Mouse (Mus musculus) heart, embryonic 10.5 days (tissue): ENCODE data around the gene Rhobtb1. TPM values are rescaled to one million over a fixed set of nuclear protein-coding genes. Genes with fewer than 3 reads are reported as not detected.

Experiments
- DNase-seq: peaks from one replicate; pipeline ENCODE4 v3.0.0-alpha.2; 2017; ENCODE audit warnings: low spot score
- H3K27ac ChIP-seq: fragments of 300-500 bp; sonication (generic); 2 replicates; pipeline ENCODE4 v1.5.1; 2016; ENCODE audit warnings: mild to moderate bottlenecking
- H3K27me3 ChIP-seq: fragments of 300-500 bp; sonication (generic); 2 replicates; pipeline ENCODE4 v1.6.1; 2016; ENCODE audit warnings: mild to moderate bottlenecking; ENCODE audit not compliant: poor library complexity, insufficient read depth, severe bottlenecking
- H3K36me3 ChIP-seq: fragments of 300-500 bp; sonication (generic); 2 replicates; pipeline ENCODE4 v1.6.1; 2016; ENCODE audit warnings: mild to moderate bottlenecking, moderate library complexity
- H3K4me1 ChIP-seq: fragments of 300-500 bp; sonication (generic); 2 replicates; pipeline ENCODE4 v1.6.1; 2016; ENCODE audit warnings: mild to moderate bottlenecking
- H3K4me3 ChIP-seq: fragments of 300-500 bp; sonication (generic); 2 replicates; pipeline ENCODE4 v1.5.1; 2016; ENCODE audit warnings: mild to moderate bottlenecking, moderate library complexity
- H3K9me3 ChIP-seq: fragments of 300-500 bp; sonication (generic); 2 replicates; pipeline ENCODE4 v1.6.1; 2016; ENCODE audit warnings: mild to moderate bottlenecking, moderate library complexity
- WGBS: fragments of 180-500 bp; shearing (Covaris S2); methylation state at CpG from one replicate; pipeline ENCODE4 v1.1.7; 2016; 5-methylcytosine and 5-hydroxymethylcytosine counted together
- polyA plus RNA-seq: library from polyadenylated mRNA; unstranded; fragments of >200 nt; fragmentation: Nextera tagmentation; extraction: Ambion mirVana; gene quantifications from 2 replicates; pipeline ENCODE4 v1.2.1, GENCODE M21; 2016

The Rhobtb1 gene
- polyA plus RNA-seq, 1 experiment from 2014 or later: 26.6 TPM

DNA sequence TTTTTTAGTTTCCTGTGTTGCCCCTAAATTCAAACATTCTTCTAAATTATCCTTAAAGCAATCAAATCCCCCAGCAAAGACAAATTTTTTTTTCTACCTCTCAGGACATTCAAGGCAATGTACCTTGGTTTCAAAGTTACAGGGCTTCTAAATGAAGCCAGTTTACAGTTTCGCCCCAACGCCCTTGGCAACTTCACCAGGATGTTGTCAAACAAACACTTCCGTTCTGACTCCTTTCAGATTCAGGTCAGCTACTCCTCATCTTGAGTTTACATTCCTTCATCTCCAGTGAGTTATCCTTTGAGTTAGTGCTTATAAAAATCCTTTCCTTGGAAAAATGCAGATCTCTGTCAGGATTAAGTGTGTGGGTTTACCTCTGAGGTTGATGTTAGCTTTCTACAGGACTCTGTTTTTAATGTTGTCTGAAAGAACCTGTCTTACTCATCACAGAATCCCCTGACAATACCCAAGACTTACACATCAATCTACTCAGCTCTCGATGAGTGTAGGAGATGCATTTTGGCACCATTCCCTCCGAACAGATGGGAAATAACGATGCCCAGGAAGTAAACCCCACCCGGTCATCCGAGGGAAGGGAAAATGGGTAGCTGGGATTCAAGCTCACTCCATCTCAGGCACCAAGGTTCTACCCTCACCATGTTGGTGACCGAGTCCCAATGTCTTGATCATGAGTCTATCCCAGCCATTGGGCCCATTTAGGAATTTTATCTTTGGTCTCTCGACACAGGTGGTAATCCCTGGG is 94.9 kb downstream of the Rhobtb1 start:
- Histone ChIP-seq H3K4me3 (no peak overlapping the region), H3K27me3 (no peaks in the 10 kb centered on the region), H3K4me1 (peaks cover 7% of the 10 kb centered on the region; the same call in 1 of the 2 replicates), H3K27ac (no peak overlapping the region), H3K36me3 (peaks cover 30% of the 10 kb centered on the region), H3K9me3 (no peaks in the 10 kb centered on the region)
- WGBS: 88% methylated on average over 10 of the region's 10 CpGs
- no peak for DNase-seq

DNA sequence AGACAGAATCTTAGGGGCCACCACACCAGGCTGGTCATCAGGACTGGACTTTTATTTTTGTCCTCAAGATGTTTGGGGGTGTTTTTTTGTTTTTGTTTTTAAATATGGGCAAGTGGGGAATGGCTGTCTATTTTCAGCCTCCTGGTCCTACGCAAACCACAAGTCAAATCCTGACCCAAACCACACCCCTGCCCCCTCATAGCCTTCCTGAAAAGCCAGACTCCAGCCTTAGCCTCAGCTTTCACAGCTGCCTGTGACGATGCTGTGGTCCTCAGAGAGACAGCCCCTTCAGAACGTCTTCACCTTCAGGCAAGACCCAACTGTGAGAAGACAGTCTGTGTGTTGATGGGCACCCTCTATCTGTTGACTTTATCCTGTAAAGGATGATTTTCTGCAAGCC is 95.5 kb downstream of the Rhobtb1 start:
- peaks cover 29% of the 10 kb centered on the region for H3K36me3 ChIP-seq
- H3K4me1 ChIP-seq: peaks cover 7% of the 10 kb centered on the region; the same call in 1 of the 2 replicates
- H3K4me3 ChIP-seq: no peak overlapping the region
- H3K27ac ChIP-seq: no peak overlapping the region
- H3K9me3 ChIP-seq: no peaks in the 10 kb centered on the region
- 61% methylated on average over 3 of the region's 3 CpGs for WGBS
- DNase-seq: no peak
- H3K27me3 ChIP-seq: no peaks in the 10 kb centered on the region

DNA sequence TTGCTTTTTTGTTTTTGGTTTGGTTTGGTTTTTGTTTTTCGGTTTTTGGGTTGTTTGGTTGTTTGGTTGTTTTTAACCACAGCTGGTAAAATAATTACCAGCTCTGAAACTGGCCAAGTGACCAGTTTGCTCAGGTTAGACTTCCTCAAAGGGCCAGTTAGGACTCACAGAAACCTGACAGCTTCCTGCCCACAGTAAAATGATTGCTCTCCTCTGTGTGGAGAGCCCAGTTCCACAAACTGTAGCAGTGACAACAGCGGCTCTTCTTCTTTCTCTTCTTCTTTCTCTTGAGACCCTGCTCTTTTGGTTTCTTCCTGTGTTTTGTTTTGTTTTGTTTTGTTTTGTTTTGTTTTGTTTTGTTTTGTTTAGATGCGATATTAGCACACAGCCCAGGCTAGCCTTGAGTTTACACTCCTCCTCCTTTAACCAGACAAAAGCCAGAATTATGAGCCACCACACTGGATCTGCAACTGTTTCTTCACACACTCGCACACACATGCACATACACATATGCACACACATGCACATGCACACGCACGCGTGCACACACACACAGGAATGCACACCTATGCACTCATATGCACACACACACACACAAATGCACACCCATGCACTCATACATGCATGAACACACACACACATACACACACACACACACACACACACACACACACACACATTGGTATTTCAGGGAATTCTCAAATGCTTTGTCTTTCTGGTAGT is 96.2 kb downstream of the Rhobtb1 start:
- H3K27ac ChIP-seq: no peak overlapping the region
- 89% methylated on average over 7 of the region's 7 CpGs for WGBS
- H3K4me3 ChIP-seq: no peak overlapping the region
- H3K4me1 ChIP-seq: peaks cover 13% of the 10 kb centered on the region
- H3K27me3 ChIP-seq: no peaks in the 10 kb centered on the region
- no peak for DNase-seq
- no peaks in the 10 kb centered on the region for H3K9me3 ChIP-seq
- H3K36me3 ChIP-seq: peaks cover 23% of the 10 kb centered on the region

DNA sequence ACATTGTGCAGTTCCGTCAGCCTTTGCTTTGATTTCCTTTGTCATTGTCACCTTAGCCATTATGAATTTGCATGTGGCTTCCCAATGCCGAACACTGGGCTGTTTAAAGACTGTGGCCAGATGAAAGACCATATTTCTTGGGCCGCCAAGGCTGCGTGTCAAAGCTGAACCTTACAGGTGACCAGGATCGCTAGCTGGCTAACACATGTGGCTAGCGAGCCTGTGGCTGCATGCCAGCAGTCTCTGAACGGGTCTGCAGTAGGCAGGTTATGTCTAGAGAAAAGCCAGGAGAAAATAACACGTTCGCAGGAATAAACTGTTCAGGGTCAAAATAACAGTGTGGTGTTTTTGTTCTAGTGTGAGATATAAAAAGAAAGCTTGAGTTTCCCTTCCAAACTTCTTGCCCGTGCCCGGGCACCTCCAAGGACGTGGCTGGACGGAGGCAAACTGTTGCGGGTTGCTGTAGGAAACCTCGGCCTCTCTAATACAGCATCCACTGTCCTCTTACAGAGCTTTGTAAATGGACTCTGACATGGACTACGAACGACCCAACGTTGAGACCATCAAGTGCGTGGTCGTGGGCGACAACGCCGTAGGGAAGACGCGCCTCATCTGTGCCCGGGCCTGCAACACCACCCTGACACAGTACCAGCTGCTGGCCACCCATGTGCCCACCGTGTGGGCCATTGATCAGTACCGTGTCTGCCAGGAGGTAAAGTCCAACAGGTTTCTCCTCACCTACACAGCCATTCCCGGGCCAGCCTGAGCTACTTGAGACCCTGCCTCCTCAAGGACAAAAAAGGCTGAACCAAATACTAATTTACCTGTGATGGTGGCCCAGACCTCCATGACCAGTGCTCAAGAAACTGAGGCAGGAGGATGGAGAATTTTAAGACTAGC is 97.3 kb downstream of the Rhobtb1 start:
- DNase-seq: no peak
- Histone ChIP-seq H3K9me3 (no peaks in the 10 kb centered on the region), H3K27me3 (no peaks in the 10 kb centered on the region), H3K27ac (no peak overlapping the region), H3K36me3 (peaks cover 23% of the 10 kb centered on the region), H3K4me1 (peaks cover 24% of the 10 kb centered on the region), H3K4me3 (no peak overlapping the region)
- 91% methylated on average over 29 of the region's 29 CpGs for WGBS

DNA sequence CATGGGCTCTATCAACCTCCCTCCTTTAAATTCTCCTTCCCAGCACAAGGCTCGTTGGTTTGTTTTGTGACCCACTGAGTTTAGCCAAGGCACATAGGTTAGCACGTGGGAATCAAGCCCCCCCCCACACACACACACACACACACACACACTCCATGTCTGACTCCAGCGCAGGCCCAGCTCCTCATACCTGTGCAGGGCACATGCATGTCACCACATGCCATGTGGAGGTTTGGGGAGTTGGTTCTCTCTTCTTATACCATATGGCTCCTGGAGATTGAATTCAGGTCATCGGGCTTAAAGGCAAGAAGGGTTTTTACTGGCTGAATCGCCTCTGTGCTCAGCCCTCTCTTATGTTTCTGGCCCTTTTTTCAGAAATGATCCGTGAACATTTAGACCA is 100.0 kb downstream of the Rhobtb1 start:
- no peak overlapping the region for H3K4me3 ChIP-seq
- no peaks in the 10 kb centered on the region for H3K9me3 ChIP-seq
- DNase-seq: no peak
- peaks cover 37% of the 10 kb centered on the region for H3K4me1 ChIP-seq
- peaks cover 23% of the 10 kb centered on the region for H3K36me3 ChIP-seq
- H3K27ac ChIP-seq: no peak overlapping the region
- 86% methylated on average over 6 of the region's 6 CpGs for WGBS
- H3K27me3 ChIP-seq: no peaks in the 10 kb centered on the region

DNA sequence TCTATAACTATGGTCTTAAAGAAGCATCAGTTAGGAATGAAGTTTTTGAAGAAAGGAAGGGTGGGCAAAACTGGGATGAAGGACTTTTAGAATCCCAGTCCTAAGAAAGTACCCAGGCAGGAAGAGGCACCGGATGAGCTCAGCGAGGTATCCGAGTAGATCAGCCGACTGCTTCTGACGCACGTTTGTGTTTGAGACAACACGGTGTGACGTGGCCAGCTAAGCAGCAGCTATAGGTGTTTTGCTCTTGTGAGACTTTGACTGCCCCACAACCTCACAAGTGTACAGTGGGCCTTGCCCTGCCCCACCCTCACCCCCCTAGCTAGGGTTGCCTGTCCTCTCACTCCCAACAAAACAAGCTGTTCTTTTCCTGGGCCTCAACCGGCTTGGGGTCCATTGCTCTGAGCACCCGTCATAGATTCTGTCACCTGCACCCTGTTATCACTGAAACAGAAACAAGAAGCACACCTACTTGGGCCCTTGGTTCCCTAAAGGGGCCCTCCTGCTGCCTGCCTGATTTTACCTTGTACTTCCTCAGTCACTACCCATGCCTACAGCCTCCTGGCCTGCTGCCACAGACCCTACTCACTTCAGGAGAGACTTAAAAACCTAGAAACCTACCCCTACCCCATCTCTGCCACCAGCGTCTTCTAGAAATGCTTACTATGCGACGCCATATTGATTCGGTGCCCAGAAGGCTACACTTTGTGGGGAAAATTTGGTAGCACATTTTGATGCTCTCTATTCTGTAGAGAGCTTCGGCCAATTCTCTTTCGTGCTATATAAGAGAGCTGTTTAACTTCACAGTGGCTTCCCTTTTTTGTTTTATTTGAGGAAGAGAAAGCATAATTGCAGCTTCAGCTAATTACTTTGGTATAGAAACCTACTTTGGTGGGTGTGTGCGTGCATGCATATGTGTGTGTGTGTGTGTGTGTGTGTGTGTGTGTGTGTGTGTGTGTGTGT is 101.2 kb downstream of the Rhobtb1 start:
- peaks cover 37% of the 10 kb centered on the region for H3K4me1 ChIP-seq
- WGBS: 82% methylated on average over 17 of the region's 17 CpGs
- H3K4me3 ChIP-seq: no peak overlapping the region
- peaks cover 26% of the 10 kb centered on the region for H3K36me3 ChIP-seq
- no peaks in the 10 kb centered on the region for H3K9me3 ChIP-seq
- no peaks in the 10 kb centered on the region for H3K27me3 ChIP-seq
- DNase-seq: no peak
- peak overlapping the region; percentile 89 for H3K27ac ChIP-seq

DNA sequence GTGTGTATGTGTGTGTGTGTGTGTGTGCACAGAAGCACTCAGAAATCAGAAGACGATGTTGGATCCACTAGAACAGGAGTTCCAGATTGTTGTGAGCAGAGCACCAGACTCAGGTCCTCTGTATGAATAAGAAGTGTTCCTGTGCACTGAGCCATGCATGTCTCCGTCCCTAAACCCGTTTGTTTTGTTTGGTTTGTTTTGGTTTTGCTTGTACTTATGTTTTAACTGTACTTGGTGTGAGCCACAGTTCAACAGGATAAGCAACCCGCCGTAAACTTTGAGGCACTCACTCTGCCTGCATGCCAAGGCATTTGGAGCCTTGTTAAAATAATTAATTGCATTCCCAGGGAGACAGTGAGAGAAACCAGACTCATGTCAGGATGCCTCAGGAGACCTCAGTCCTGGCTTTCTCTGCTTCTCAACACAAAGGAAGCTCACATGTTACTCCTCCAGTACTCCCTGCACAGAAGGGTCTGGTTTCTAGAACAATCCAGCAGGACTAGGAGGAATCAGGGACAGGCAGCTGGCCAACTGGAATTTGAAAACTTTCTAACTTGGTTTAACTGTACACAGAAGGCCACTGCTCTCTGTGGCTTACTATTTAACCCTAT is 101.9 kb downstream of the Rhobtb1 start:
- Histone ChIP-seq H3K9me3 (no peaks in the 10 kb centered on the region), H3K36me3 (peaks cover 29% of the 10 kb centered on the region), H3K27ac (peak overlapping the region; percentile 89), H3K4me3 (no peak overlapping the region), H3K27me3 (no peaks in the 10 kb centered on the region), H3K4me1 (peaks cover 37% of the 10 kb centered on the region)
- peak; percentile 80 for DNase-seq
- 28% methylated on average over 5 of the region's 5 CpGs for WGBS

DNA sequence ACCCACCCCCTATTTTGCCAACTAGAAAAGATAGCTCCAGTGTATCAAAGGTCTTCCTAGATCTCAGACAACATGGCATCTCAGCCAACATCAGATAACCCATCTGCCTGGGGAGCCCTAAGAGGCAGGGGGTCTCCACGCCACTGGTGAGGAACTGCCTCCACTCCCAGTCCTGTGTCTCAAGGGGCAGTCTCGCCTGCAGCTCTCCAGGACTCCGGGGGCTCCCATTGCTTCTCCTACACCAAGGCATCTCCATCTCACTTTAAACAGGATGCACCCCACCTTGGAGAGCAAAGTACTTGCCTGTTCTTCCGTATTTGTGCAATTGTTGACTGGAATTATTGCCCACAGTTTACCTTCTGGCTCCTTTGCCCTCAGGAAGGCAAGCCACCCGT is 102.4 kb downstream of the Rhobtb1 start:
- no peak for DNase-seq
- no peaks in the 10 kb centered on the region for H3K9me3 ChIP-seq
- H3K4me1 ChIP-seq: peaks cover 37% of the 10 kb centered on the region
- H3K36me3 ChIP-seq: peaks cover 27% of the 10 kb centered on the region
- peak overlapping the region; percentile 89 for H3K27ac ChIP-seq
- WGBS: 66% methylated on average over 5 of the region's 5 CpGs
- H3K27me3 ChIP-seq: no peaks in the 10 kb centered on the region
- H3K4me3 ChIP-seq: no peak overlapping the region

DNA sequence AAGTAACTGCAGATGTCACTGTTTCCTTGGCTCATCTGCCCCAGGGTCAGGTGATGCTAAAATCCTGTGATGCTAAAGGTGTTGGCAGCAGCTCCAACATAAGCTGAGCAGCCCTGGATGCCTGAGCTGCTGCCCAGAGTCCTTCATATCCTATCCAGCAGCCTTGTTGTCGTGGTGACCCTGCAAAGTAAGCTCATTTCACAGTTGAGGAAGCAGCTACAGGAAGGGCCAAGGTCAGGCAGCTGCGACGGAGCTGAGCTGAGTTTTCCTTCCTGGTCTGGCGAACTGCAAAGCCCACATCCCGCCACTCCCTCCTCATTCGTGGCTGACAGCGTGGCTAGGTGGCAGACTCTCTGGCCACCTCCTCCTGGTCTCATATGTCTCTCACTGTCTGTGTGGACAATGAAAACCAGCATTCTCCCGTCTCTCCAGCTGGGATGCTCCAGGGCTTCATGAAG is 103.2 kb downstream of the Rhobtb1 start:
- Histone ChIP-seq H3K4me3 (no peak overlapping the region), H3K27ac (peak overlapping the region; percentile 89), H3K27me3 (no peaks in the 10 kb centered on the region), H3K4me1 (peaks cover 43% of the 10 kb centered on the region), H3K36me3 (peaks cover 21% of the 10 kb centered on the region), H3K9me3 (no peaks in the 10 kb centered on the region)
- 18% methylated on average over 8 of the region's 8 CpGs for WGBS
- DNase-seq: no peak

DNA sequence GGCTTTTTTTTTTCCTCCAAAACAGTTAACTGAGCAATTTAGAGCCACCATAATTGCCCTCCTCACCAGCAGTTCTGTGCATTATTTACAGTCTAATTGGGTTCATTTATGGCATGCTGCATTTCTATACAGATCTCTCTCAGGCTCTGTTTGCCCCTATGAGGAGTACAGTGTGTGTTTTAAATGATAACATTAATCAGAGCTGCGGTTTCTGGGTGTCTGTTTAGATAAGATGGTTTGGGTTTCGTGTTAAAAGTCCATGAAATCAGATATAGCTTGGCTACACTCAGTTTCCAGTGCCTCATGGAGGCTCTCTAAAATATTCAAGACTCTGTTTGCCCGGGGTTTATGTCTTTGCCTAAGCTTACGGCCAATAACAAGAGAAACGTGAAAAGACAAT is 104.4 kb downstream of the Rhobtb1 start:
- 45% methylated on average over 5 of the region's 5 CpGs for WGBS
- H3K36me3 ChIP-seq: peaks cover 19% of the 10 kb centered on the region
- no peak for DNase-seq
- H3K9me3 ChIP-seq: no peaks in the 10 kb centered on the region
- peaks cover 50% of the 10 kb centered on the region for H3K4me1 ChIP-seq
- H3K27ac ChIP-seq: 0 out of 2 replicates have a peak overlapping the region, but pooled peaks have one; percentile 13
- no peak overlapping the region for H3K4me3 ChIP-seq
- no peaks in the 10 kb centered on the region for H3K27me3 ChIP-seq

DNA sequence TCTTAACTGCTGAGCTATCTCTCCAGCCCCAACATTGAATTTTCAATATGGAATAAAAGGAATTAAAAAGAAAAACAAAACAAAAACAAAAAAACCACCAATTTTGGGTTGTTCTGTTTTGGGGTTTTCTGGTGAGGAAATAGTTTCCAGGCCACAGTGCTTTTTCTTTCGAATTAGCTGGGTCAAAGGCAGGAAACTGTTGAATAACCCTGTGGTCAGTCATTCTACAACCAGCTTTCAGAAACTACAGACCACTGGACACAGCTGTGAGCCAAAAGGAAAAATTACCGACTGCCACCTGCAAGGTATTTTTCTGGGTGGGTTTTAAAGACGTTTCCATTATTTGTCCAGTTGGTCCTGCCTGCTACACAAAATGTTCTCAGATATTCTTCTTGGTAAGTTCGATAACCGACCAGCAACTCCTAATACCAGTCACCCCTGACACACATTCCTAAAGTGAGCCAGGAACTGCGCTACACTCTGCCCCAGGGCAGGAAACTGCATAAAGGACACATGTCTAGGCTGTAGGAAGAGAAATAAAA is 106.4 kb downstream of the Rhobtb1 start:
- no peaks in the 10 kb centered on the region for H3K27me3 ChIP-seq
- no peak overlapping the region for H3K27ac ChIP-seq
- no peak overlapping the region for H3K4me3 ChIP-seq
- DNase-seq: no peak
- H3K36me3 ChIP-seq: peaks cover 21% of the 10 kb centered on the region
- H3K4me1 ChIP-seq: peaks cover 58% of the 10 kb centered on the region
- 81% methylated on average over 6 of the region's 6 CpGs for WGBS
- H3K9me3 ChIP-seq: no peaks in the 10 kb centered on the region
